Mouse (Mus musculus): ENCODE measurements around the gene Mink1. TPM values are rescaled to one million over a fixed set of nuclear protein-coding genes. Genes with fewer than 3 reads are reported as not detected.

Gene Mink1
- polyA plus RNA-seq, 1 experiment from 2014 or later = 10.4 TPM

GRCm38 (mm10) chr11:70658942-70659341 lies 96.3 kb downstream of the Mink1 start:
- Histone ChIP-seq H3K27ac (ENCODE audit: low read depth, low read length) (no peak overlapping the region), H3K27me3 (replicated peaks; ENCODE audit: control insufficient read depth, insufficient read depth, low read length) (no peaks in the 10 kb centered on the region), H3K9ac (ENCODE audit: low read length) (no peak overlapping the region), H3K4me2 (ENCODE audit: low read length) (no peak overlapping the region), H3K9me3 (replicated peaks; ENCODE audit: control insufficient read depth, low read length) (no peaks in the 10 kb centered on the region), H3K4me3 (ENCODE audit: low read depth, low read length) (no peak overlapping the region), H3K36me3 (ENCODE audit: control insufficient read depth, insufficient read depth, low read length) (peaks cover 29% of the 10 kb centered on the region), H3K4me1 (ENCODE audit: control insufficient read depth, insufficient read depth, low read length) (peaks cover 13% of the 10 kb centered on the region)
- 81% methylated on average over 8 of the region's 8 CpGs for WGBS
- ATAC-seq (no peak), DNase-seq (ENCODE audit: low spot score) (no peak)

DNA sequence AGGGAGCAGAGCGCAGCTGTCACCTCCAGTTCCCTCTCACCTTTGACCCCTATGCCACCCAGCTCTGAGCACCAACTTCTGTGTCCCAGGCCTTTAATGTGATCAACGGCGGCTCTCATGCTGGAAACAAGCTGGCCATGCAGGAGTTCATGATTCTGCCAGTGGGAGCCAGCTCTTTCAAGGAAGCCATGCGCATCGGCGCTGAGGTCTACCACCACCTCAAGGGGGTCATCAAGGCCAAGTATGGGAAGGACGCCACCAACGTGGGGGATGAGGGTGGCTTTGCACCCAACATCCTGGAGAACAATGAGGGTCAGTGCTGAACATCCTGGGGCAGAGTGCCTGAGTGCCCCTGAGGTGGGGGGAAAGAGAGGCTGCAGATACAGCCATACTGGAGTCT lies 97.9 kb downstream of the Mink1 start:
- no peak overlapping the region for H3K4me3 ChIP-seq (ENCODE audit: low read depth, low read length)
- H3K9me3 ChIP-seq (replicated peaks; ENCODE audit: control insufficient read depth, low read length) = no peaks in the 10 kb centered on the region
- H3K4me2 ChIP-seq (ENCODE audit: low read length) = no peak overlapping the region
- peaks cover 11% of the 10 kb centered on the region for H3K4me1 ChIP-seq (ENCODE audit: control insufficient read depth, insufficient read depth, low read length)
- H3K27ac ChIP-seq (ENCODE audit: low read depth, low read length) = no peak overlapping the region
- DNase-seq (ENCODE audit: low spot score) = no peak
- no peak for ATAC-seq
- WGBS = 94% methylated on average over 8 of the region's 8 CpGs
- H3K9ac ChIP-seq (ENCODE audit: low read length) = no peak overlapping the region
- peaks cover 46% of the 10 kb centered on the region for H3K36me3 ChIP-seq (ENCODE audit: control insufficient read depth, insufficient read depth, low read length)
- no peaks in the 10 kb centered on the region for H3K27me3 ChIP-seq (replicated peaks; ENCODE audit: control insufficient read depth, insufficient read depth, low read length)

GRCm38 (mm10) chr11:70663101-70663500 lies 100.4 kb downstream of the Mink1 start:
- 93% methylated on average over 8 of the region's 8 CpGs for WGBS

GRCm38 (mm10) chr11:70663957-70664356 lies 101.3 kb downstream of the Mink1 start:
- no peaks in the 10 kb centered on the region for H3K27me3 ChIP-seq (replicated peaks; ENCODE audit: control insufficient read depth, insufficient read depth, low read length)
- WGBS = 86% methylated on average over 6 of the region's 6 CpGs
- ATAC-seq (no peak), DNase-seq (ENCODE audit: low spot score) (no peak)
- H3K4me2 ChIP-seq (ENCODE audit: low read length) = no peak overlapping the region
- peaks cover 7% of the 10 kb centered on the region for H3K4me1 ChIP-seq (ENCODE audit: control insufficient read depth, insufficient read depth, low read length)
- no peak overlapping the region for H3K27ac ChIP-seq (ENCODE audit: low read depth, low read length)
- H3K9ac ChIP-seq (ENCODE audit: low read length) = no peak overlapping the region
- no peak overlapping the region for H3K4me3 ChIP-seq (ENCODE audit: low read depth, low read length)
- peaks cover 52% of the 10 kb centered on the region for H3K36me3 ChIP-seq (ENCODE audit: control insufficient read depth, insufficient read depth, low read length)
- H3K9me3 ChIP-seq (replicated peaks; ENCODE audit: control insufficient read depth, low read length) = no peaks in the 10 kb centered on the region

More at GRCm38 (mm10) chr11:70663101-70663500, 100.4 kb downstream of the Mink1 start:
- no peak overlapping the region for H3K9ac ChIP-seq (ENCODE audit: low read length)
- DNase-seq (ENCODE audit: low spot score) (no peak), ATAC-seq (no peak)
- no peaks in the 10 kb centered on the region for H3K27me3 ChIP-seq (replicated peaks; ENCODE audit: control insufficient read depth, insufficient read depth, low read length)
- H3K4me1 ChIP-seq (ENCODE audit: control insufficient read depth, insufficient read depth, low read length) = peaks cover 6% of the 10 kb centered on the region
- no peak overlapping the region for H3K4me3 ChIP-seq (ENCODE audit: low read depth, low read length)
- H3K27ac ChIP-seq (ENCODE audit: low read depth, low read length) = no peak overlapping the region
- peaks cover 52% of the 10 kb centered on the region for H3K36me3 ChIP-seq (ENCODE audit: control insufficient read depth, insufficient read depth, low read length)
- no peak overlapping the region for H3K4me2 ChIP-seq (ENCODE audit: low read length)
- no peaks in the 10 kb centered on the region for H3K9me3 ChIP-seq (replicated peaks; ENCODE audit: control insufficient read depth, low read length)

Other genes starting within 250 kb of the Mink1 start
- not detected in 2 replicates for gene Alox12e, start 240.3 kb upstream of the Mink1 start, polyA plus RNA-seq (2014; fragmentation: Nextera tagmentation; extraction: Ambion mirVana)
- gene Alox15, start 210.8 kb upstream of the Mink1 start, polyA plus RNA-seq (2014; fragmentation: Nextera tagmentation; extraction: Ambion mirVana) = not detected in 2 replicates
- gene Pelp1, start 152.8 kb upstream of the Mink1 start, polyA plus RNA-seq (2014; fragmentation: Nextera tagmentation; extraction: Ambion mirVana) = 21.4 and 32.5 TPM in 2 replicates
- 47.4 and 49.2 TPM in 2 replicates for gene Arrb2, start 130.2 kb upstream of the Mink1 start, polyA plus RNA-seq (2014; fragmentation: Nextera tagmentation; extraction: Ambion mirVana)
- 49.2 and 54.3 TPM in 2 replicates for gene Med11, start 111.0 kb upstream of the Mink1 start, polyA plus RNA-seq (2014; fragmentation: Nextera tagmentation; extraction: Ambion mirVana)
- 0.19 and 0.42 TPM in 2 replicates for gene Zmynd15, start 103.4 kb upstream of the Mink1 start, polyA plus RNA-seq (2014; fragmentation: Nextera tagmentation; extraction: Ambion mirVana)
- gene Cxcl16, start 102.9 kb upstream of the Mink1 start, polyA plus RNA-seq (2014; fragmentation: Nextera tagmentation; extraction: Ambion mirVana) = 1.5 and 1.9 TPM in 2 replicates
- gene Tm4sf5, start 57.6 kb upstream of the Mink1 start, polyA plus RNA-seq (2014; fragmentation: Nextera tagmentation; extraction: Ambion mirVana) = 1.1 and 3.4 TPM in 2 replicates
- 0.37 TPM in 1 of 2 replicates, not detected in the other for gene Vmo1, start 48.3 kb upstream of the Mink1 start, polyA plus RNA-seq (2014; fragmentation: Nextera tagmentation; extraction: Ambion mirVana)
- 0.42 TPM in 1 of 2 replicates, not detected in the other for gene Gltpd2, start 43.7 kb upstream of the Mink1 start, polyA plus RNA-seq (2014; fragmentation: Nextera tagmentation; extraction: Ambion mirVana)
- gene Psmb6, start 37.5 kb upstream of the Mink1 start, polyA plus RNA-seq (2014; fragmentation: Nextera tagmentation; extraction: Ambion mirVana) = 841 and 1,034 TPM in 2 replicates
- not detected in 2 replicates for gene Gm40193, start 29.9 kb upstream of the Mink1 start, polyA plus RNA-seq (2014; fragmentation: Nextera tagmentation; extraction: Ambion mirVana)
- gene Pld2, start 22.8 kb upstream of the Mink1 start, polyA plus RNA-seq (2014; fragmentation: Nextera tagmentation; extraction: Ambion mirVana) = 4.8 and 5.8 TPM in 2 replicates
- not detected in 2 replicates for gene 4930544D05Rik, start 53.0 kb downstream of the Mink1 start, polyA plus RNA-seq (2014; fragmentation: Nextera tagmentation; extraction: Ambion mirVana)
- not detected in 2 replicates for gene Chrne, start 56.3 kb downstream of the Mink1 start, polyA plus RNA-seq (2014; fragmentation: Nextera tagmentation; extraction: Ambion mirVana)
- gene Gp1ba, start 76.2 kb downstream of the Mink1 start, polyA plus RNA-seq (2014; fragmentation: Nextera tagmentation; extraction: Ambion mirVana) = 0.17 and 0.22 TPM in 2 replicates
- gene Rnf167, start 84.4 kb downstream of the Mink1 start, polyA plus RNA-seq (2014; fragmentation: Nextera tagmentation; extraction: Ambion mirVana) = 105 and 118 TPM in 2 replicates
- 165 and 190 TPM in 2 replicates for gene Slc25a11, start 84.6 kb downstream of the Mink1 start, polyA plus RNA-seq (2014; fragmentation: Nextera tagmentation; extraction: Ambion mirVana)
- 793 and 798 TPM in 2 replicates for gene Pfn1, start 91.8 kb downstream of the Mink1 start, polyA plus RNA-seq (2014; fragmentation: Nextera tagmentation; extraction: Ambion mirVana)
- 5.7 and 5.9 TPM in 2 replicates for gene Eno3, start 94.3 kb downstream of the Mink1 start, polyA plus RNA-seq (2014; fragmentation: Nextera tagmentation; extraction: Ambion mirVana)
- 65.4 and 83.9 TPM in 2 replicates for gene Spag7, start 106.5 kb downstream of the Mink1 start, polyA plus RNA-seq (2014; fragmentation: Nextera tagmentation; extraction: Ambion mirVana)
- gene Camta2, start 125.2 kb downstream of the Mink1 start, polyA plus RNA-seq (2014; fragmentation: Nextera tagmentation; extraction: Ambion mirVana) = 8.7 and 14.9 TPM in 2 replicates
- gene Inca1, start 137.3 kb downstream of the Mink1 start, polyA plus RNA-seq (2014; fragmentation: Nextera tagmentation; extraction: Ambion mirVana) = 0.75 and 1.1 TPM in 2 replicates
- gene Kif1c, start 137.7 kb downstream of the Mink1 start, polyA plus RNA-seq (2014; fragmentation: Nextera tagmentation; extraction: Ambion mirVana) = 4.6 and 4.7 TPM in 2 replicates
- gene Zfp3, start 201.3 kb downstream of the Mink1 start, polyA plus RNA-seq (2014; fragmentation: Nextera tagmentation; extraction: Ambion mirVana) = 14.9 and 16.2 TPM in 2 replicates
- not detected in 2 replicates for gene Scimp, start 249.7 kb downstream of the Mink1 start, polyA plus RNA-seq (2014; fragmentation: Nextera tagmentation; extraction: Ambion mirVana)

All from forebrain, embryonic 14.5 days (tissue).